Mouse (Mus musculus): ENCODE measurements around the gene Gm12216. TPM values are rescaled to one million over a fixed set of nuclear protein-coding genes. Genes with fewer than 3 reads are reported as not detected.
"Not testable (repeated sequence)": the region's sequence is repeated elsewhere in the genome, so short reads cannot be mapped to it uniquely, and the experiment has no call there.

The Gm12216 gene
- polyA plus RNA-seq (2015; fragmentation: Nextera tagmentation; extraction: Ambion mirVana): 0.08 and 0.44 TPM in 2 replicates

DNA sequence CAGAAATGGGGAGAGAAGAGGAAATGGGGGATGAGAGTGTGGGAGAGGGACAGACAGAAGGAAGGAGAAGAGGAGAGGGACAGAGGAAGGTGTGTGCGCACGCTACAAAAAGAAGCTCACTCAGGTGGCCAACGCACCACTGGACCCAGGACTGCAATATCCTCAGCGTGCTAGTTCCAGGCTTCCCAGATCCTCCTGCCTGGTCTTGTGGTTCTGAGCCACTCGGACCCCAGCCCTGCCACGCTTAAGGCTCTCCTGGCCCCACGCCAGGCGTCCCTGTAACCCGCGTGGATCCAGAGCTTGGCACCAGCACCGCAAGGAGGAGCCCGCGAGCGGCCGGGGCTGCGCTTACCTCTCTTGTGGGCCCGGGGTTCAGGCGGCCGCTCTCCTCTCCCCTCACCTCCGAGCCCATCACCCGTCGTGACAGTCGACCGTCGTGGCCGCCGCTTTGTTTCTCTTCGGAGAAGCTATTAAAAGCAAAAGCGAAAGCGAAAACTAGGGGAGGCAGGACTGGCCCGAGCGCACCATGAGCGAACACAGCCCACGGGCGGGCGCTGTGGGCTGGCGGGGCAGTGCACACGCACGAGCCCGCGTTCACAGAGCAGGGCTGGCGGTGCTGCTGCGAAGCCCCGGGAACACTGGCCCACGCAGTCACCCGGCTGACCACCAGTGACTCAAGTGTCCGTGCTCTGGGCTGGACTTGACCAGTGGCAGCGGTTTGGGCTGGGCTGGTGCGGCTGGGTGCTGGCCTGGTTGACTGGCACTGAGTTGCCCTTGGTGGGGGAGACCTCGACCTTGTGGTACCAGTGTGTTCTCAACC lies at the start of gene Gm12216:
TSS of gene Gm12216 (minus strand) at position 496 of the 820 bp plus-strand sequence.
- not testable (repeated sequence) for H3K36me3 ChIP-seq (ENCODE audit: control insufficient read depth, insufficient read depth); H3K27me3 ChIP-seq (ENCODE audit: control insufficient read depth, insufficient read depth, low read depth, low read length); H3K27ac ChIP-seq (ENCODE audit: low read length); H3K4me1 ChIP-seq (ENCODE audit: control insufficient read depth, low read depth, low read length); H3K9me3 ChIP-seq (replicated peaks; ENCODE audit: control insufficient read depth, low read length)
- peak within 1 kb of the TSS; percentile 72 for H3K4me2 ChIP-seq (ENCODE audit: low read depth, low read length)
- H3K4me3 ChIP-seq (ENCODE audit: low read depth, low read length): peak within 1 kb of the TSS; percentile 68
- 6% methylated on average over 39 of the region's 50 CpGs for WGBS (ENCODE audit: insufficient replicate concordance)
- peak within 1 kb of the TSS; percentile 59 for H3K9ac ChIP-seq (ENCODE audit: low read depth, low read length)
- peak; percentile 50; the same call in 1 of the 2 replicates for ATAC-seq (ENCODE audit: low read depth)

DNA sequence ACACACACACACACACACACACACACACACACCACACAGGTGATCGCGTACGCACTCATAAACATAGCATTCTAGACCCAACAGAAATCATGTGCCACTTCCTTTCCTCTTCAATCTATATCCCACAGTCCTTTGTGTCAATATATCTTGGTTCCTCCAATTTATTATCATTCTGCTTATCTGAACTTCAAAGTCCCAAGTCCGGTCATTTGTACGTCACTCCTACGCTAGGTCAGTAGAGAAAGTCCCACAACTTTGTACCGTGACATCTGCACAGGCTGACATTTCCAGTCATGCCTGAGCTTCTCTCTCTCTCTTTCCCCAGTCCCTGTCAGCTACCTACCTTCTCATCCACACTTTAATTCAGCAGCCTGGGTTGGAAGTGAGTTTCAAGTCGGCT lies 49.6 kb upstream of the Gm12216 start:
- H3K9me3 ChIP-seq (replicated peaks; ENCODE audit: control insufficient read depth, low read length): no peaks in the 10 kb centered on the region

DNA sequence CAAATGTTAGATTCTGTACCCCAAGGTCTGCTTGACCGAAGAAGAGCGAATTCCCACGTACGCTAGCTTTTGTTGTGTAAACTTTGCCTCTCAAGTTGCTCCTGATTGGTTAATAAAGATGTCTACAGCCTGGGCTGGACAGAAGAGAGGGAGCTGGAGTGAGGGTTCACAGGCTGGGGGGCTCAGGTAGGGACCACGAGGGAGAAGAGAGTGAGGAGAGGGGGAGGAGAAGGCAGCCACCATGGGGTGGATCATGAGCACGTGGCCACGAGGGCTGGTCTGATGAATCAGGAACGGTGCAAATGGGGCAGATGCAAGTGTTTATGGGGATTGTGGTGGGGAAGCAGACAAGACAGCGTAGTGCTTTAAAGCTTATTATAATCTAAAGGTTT lies 45.5 kb upstream of the Gm12216 start:
- Histone ChIP-seq H3K9me3 (replicated peaks; ENCODE audit: control insufficient read depth, low read length) (no peaks in the 10 kb centered on the region), H3K9ac (ENCODE audit: low read depth, low read length) (no peak overlapping the region), H3K4me3 (ENCODE audit: low read depth, low read length) (no peak overlapping the region), H3K36me3 (ENCODE audit: control insufficient read depth, insufficient read depth) (no peaks in the 10 kb centered on the region), H3K4me2 (ENCODE audit: low read depth, low read length) (no peak overlapping the region), H3K4me1 (ENCODE audit: control insufficient read depth, low read depth, low read length) (no peaks in the 10 kb centered on the region), H3K27me3 (ENCODE audit: control insufficient read depth, insufficient read depth, low read depth, low read length) (no peaks in the 10 kb centered on the region), H3K27ac (ENCODE audit: low read length) (no peak overlapping the region)
- 0 out of 2 replicates have a peak, but pooled peaks have one; percentile 13 for ATAC-seq (ENCODE audit: low read depth)
- WGBS (ENCODE audit: insufficient replicate concordance): 59% methylated on average over 9 of the region's 9 CpGs

More for the DNA sequence above, 49.6 kb upstream of the Gm12216 start:
- Histone ChIP-seq H3K4me2 (ENCODE audit: low read depth, low read length) (no peak overlapping the region), H3K36me3 (ENCODE audit: control insufficient read depth, insufficient read depth) (no peaks in the 10 kb centered on the region), H3K27ac (ENCODE audit: low read length) (no peak overlapping the region), H3K27me3 (ENCODE audit: control insufficient read depth, insufficient read depth, low read depth, low read length) (no peaks in the 10 kb centered on the region), H3K4me3 (ENCODE audit: low read depth, low read length) (no peak overlapping the region), H3K9ac (ENCODE audit: low read depth, low read length) (no peak overlapping the region), H3K4me1 (ENCODE audit: control insufficient read depth, low read depth, low read length) (no peaks in the 10 kb centered on the region)
- WGBS (ENCODE audit: insufficient replicate concordance): 64% methylated on average over 8 of the region's 8 CpGs
- no peak for ATAC-seq (ENCODE audit: low read depth)

- 0 out of 2 replicates have a peak overlapping the region, but pooled peaks have one; percentile 4 for H3K27ac ChIP-seq (ENCODE audit: low read length)
These were observed 44.9 kb upstream of the Gm12216 start for GRCm38 (mm10) chr11:53903781-53904533.

GRCm38 (mm10) chr11:53902741-53903140 lies 43.7 kb upstream of the Gm12216 start:
- Histone ChIP-seq H3K9ac (ENCODE audit: low read depth, low read length) (no peak overlapping the region), H3K4me2 (ENCODE audit: low read depth, low read length) (no peak overlapping the region), H3K27me3 (ENCODE audit: control insufficient read depth, insufficient read depth, low read depth, low read length) (no peaks in the 10 kb centered on the region), H3K9me3 (replicated peaks; ENCODE audit: control insufficient read depth, low read length) (no peaks in the 10 kb centered on the region), H3K4me1 (ENCODE audit: control insufficient read depth, low read depth, low read length) (no peaks in the 10 kb centered on the region), H3K27ac (ENCODE audit: low read length) (no peak overlapping the region), H3K36me3 (ENCODE audit: control insufficient read depth, insufficient read depth) (no peaks in the 10 kb centered on the region), H3K4me3 (ENCODE audit: low read depth, low read length) (no peak overlapping the region)
- whole genome bisulfite sequencing (ENCODE audit: insufficient replicate concordance): 76% methylated on average over 14 of the region's 14 CpGs
- ATAC-seq (ENCODE audit: low read depth): no peak

More at GRCm38 (mm10) chr11:53903781-53904533, 44.9 kb upstream of the Gm12216 start:
- peak; percentile 86 for ATAC-seq (ENCODE audit: low read depth)
- H3K4me3 ChIP-seq (ENCODE audit: low read depth, low read length): no peak overlapping the region
- H3K9ac ChIP-seq (ENCODE audit: low read depth, low read length): no peak overlapping the region
- H3K9me3 ChIP-seq (replicated peaks; ENCODE audit: control insufficient read depth, low read length): no peaks in the 10 kb centered on the region
- H3K4me1 ChIP-seq (ENCODE audit: control insufficient read depth, low read depth, low read length): no peaks in the 10 kb centered on the region
- H3K36me3 ChIP-seq (ENCODE audit: control insufficient read depth, insufficient read depth): no peaks in the 10 kb centered on the region
- H3K27me3 ChIP-seq (ENCODE audit: control insufficient read depth, insufficient read depth, low read depth, low read length): no peaks in the 10 kb centered on the region
- WGBS (ENCODE audit: insufficient replicate concordance): 47% methylated on average over 16 of the region's 16 CpGs
- no peak overlapping the region for H3K4me2 ChIP-seq (ENCODE audit: low read depth, low read length)

DNA sequence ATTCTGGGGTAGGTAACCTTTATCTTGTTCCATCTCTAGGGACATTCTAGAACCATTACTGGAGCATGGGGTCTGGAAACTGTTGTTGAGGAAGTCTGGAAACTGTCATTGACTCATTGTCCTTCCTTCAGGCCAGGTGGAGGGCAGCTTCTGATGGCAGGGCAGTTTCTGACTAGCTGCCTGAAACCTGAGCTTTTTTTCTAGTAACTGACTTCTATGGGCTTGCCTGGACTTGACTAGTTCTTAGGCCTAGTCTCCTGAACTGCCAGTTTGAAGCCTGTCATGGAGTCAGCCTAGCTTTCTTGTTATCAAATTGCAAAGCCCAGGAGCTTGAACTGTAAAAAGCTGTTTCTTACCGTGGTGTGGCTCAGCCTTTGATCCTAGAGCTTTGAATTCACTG lies 41.9 kb upstream of the Gm12216 start:
- no peaks in the 10 kb centered on the region for H3K9me3 ChIP-seq (replicated peaks; ENCODE audit: control insufficient read depth, low read length)
- H3K27ac ChIP-seq (ENCODE audit: low read length): no peak overlapping the region
- H3K36me3 ChIP-seq (ENCODE audit: control insufficient read depth, insufficient read depth): no peaks in the 10 kb centered on the region
- H3K4me1 ChIP-seq (ENCODE audit: control insufficient read depth, low read depth, low read length): no peaks in the 10 kb centered on the region
- WGBS (ENCODE audit: insufficient replicate concordance): 35% methylated on average over 1 of the region's 1 CpGs
- H3K27me3 ChIP-seq (ENCODE audit: control insufficient read depth, insufficient read depth, low read depth, low read length): no peaks in the 10 kb centered on the region
- no peak overlapping the region for H3K4me2 ChIP-seq (ENCODE audit: low read depth, low read length)
- H3K4me3 ChIP-seq (ENCODE audit: low read depth, low read length): no peak overlapping the region
- no peak for ATAC-seq (ENCODE audit: low read depth)
- H3K9ac ChIP-seq (ENCODE audit: low read depth, low read length): no peak overlapping the region

- H3K9ac ChIP-seq (ENCODE audit: low read depth, low read length): no peak overlapping the region
- WGBS (ENCODE audit: insufficient replicate concordance): 62% methylated on average over 6 of the region's 6 CpGs
- H3K4me2 ChIP-seq (ENCODE audit: low read depth, low read length): no peak overlapping the region
- H3K27ac ChIP-seq (ENCODE audit: low read length): no peak overlapping the region
- H3K4me1 ChIP-seq (ENCODE audit: control insufficient read depth, low read depth, low read length): no peaks in the 10 kb centered on the region
- H3K4me3 ChIP-seq (ENCODE audit: low read depth, low read length): no peak overlapping the region
- no peak for ATAC-seq (ENCODE audit: low read depth)
- no peaks in the 10 kb centered on the region for H3K36me3 ChIP-seq (ENCODE audit: control insufficient read depth, insufficient read depth)
- no peaks in the 10 kb centered on the region for H3K27me3 ChIP-seq (ENCODE audit: control insufficient read depth, insufficient read depth, low read depth, low read length)
- no peaks in the 10 kb centered on the region for H3K9me3 ChIP-seq (replicated peaks; ENCODE audit: control insufficient read depth, low read length)
These were observed 40.9 kb upstream of the Gm12216 start for GRCm38 (mm10) chr11:53899981-53900380.

DNA sequence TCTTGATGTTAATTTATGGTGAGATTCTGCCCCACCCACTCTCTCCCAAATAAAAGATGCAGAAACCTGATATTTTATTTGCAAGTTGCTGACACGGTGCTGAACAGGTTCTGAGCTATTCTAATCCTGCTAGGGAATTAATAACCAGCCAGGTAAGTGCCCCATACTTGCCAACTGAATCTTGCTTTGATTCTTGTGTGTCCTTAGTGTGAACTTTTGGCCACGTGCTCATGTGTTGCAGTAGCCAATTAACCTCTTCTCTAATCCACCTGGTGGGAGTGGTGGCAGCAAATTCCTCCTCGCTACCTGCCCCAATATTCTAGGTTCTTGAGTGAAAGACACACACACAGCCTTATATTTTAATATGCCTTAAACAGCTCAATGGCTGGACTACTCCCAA lies 39.9 kb upstream of the Gm12216 start:
- Histone ChIP-seq H3K27me3 (ENCODE audit: control insufficient read depth, insufficient read depth, low read depth, low read length) (no peaks in the 10 kb centered on the region), H3K9ac (ENCODE audit: low read depth, low read length) (no peak overlapping the region), H3K9me3 (replicated peaks; ENCODE audit: control insufficient read depth, low read length) (no peaks in the 10 kb centered on the region), H3K27ac (ENCODE audit: low read length) (no peak overlapping the region), H3K36me3 (ENCODE audit: control insufficient read depth, insufficient read depth) (no peaks in the 10 kb centered on the region), H3K4me3 (ENCODE audit: low read depth, low read length) (no peak overlapping the region), H3K4me1 (ENCODE audit: control insufficient read depth, low read depth, low read length) (no peaks in the 10 kb centered on the region), H3K4me2 (ENCODE audit: low read depth, low read length) (no peak overlapping the region)
- WGBS (ENCODE audit: insufficient replicate concordance): 60% methylated on average over 3 of the region's 3 CpGs
- no peak for ATAC-seq (ENCODE audit: low read depth)

DNA sequence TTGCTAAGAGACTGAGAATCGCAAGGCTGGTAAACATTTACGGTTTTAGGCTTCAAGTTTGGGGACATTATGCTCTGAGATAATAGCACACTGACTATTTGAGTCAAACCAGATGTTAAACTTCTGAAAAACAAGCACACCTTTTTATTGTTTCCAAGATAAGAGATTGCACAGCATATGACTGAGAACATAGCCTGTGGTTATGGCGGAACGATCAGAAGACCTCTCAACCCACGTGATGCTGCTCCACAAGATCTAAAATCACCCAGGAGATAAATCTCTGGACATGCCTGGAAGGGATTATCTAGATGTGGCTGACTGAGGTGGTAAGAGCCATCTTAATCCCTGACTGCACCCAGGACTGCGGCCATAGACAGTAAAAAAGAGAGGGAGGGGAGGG lies 37.9 kb upstream of the Gm12216 start:
- Histone ChIP-seq H3K27me3 (ENCODE audit: control insufficient read depth, insufficient read depth, low read depth, low read length) (no peaks in the 10 kb centered on the region), H3K36me3 (ENCODE audit: control insufficient read depth, insufficient read depth) (no peaks in the 10 kb centered on the region), H3K9me3 (replicated peaks; ENCODE audit: control insufficient read depth, low read length) (no peaks in the 10 kb centered on the region), H3K4me2 (ENCODE audit: low read depth, low read length) (no peak overlapping the region), H3K9ac (ENCODE audit: low read depth, low read length) (no peak overlapping the region), H3K4me1 (ENCODE audit: control insufficient read depth, low read depth, low read length) (peaks cover 8% of the 10 kb centered on the region), H3K27ac (ENCODE audit: low read length) (no peak overlapping the region), H3K4me3 (ENCODE audit: low read depth, low read length) (no peak overlapping the region)
- no peak for ATAC-seq (ENCODE audit: low read depth)
- WGBS (ENCODE audit: insufficient replicate concordance): 63% methylated on average over 6 of the region's 6 CpGs

All from liver, embryonic 16.5 days (tissue).